Mouse (Mus musculus) lung, embryonic 14.5 days (tissue): ENCODE data around the gene A530032D15Rik. TPM values are rescaled to one million over a fixed set of nuclear protein-coding genes. Genes with fewer than 3 reads are reported as not detected.
"Not testable (repeated sequence)": the region's sequence is repeated elsewhere in the genome, so short reads cannot be mapped to it uniquely, and the experiment has no call there.

Experiments
- ATAC-seq: fragments of 200-750 bp; cut with Nextera tagmentation; 2 replicates; pipeline ENCODE4 v1.8.0; 2017; ENCODE audit warnings: mild to moderate bottlenecking, moderate TSS enrichment, moderate library complexity; ENCODE audit not compliant: insufficient read depth
- DNase-seq: peaks from one replicate; pipeline ENCODE4 v3.0.0-alpha.2; 2015
- H3K27ac ChIP-seq: fragments of 300-500 bp; sonication (generic); 2 replicates; pipeline ENCODE4 v1.5.1; 2014; ENCODE audit warnings: low read depth, mild to moderate bottlenecking, moderate library complexity
- H3K27me3 ChIP-seq: fragments of 300-500 bp; sonication (generic); 2 replicates; pipeline ENCODE4 v1.6.1; 2014; ENCODE audit warnings: low read length, control low read depth; ENCODE audit not compliant: insufficient read depth
- H3K36me3 ChIP-seq: fragments of 300-500 bp; sonication (generic); 2 replicates; pipeline ENCODE4 v1.6.1; 2014; ENCODE audit warnings: control low read depth; ENCODE audit not compliant: insufficient read depth
- H3K4me1 ChIP-seq: fragments of 300-500 bp; sonication (generic); 2 replicates; pipeline ENCODE4 v1.6.1; 2014; ENCODE audit warnings: antibody characterized with exemption, control low read depth; ENCODE audit not compliant: insufficient read depth
- H3K4me2 ChIP-seq: fragments of 300-500 bp; sonication (generic); 2 replicates; pipeline ENCODE4 v1.6.1; 2014; ENCODE audit warnings: mild to moderate bottlenecking
- H3K4me3 ChIP-seq: fragments of 300-500 bp; sonication (generic); 2 replicates; pipeline ENCODE4 v1.5.1; 2014; ENCODE audit warnings: low read depth, low read length
- H3K9ac ChIP-seq: fragments of 300-500 bp; sonication (generic); 2 replicates; pipeline ENCODE4 v1.6.1; 2014
- H3K9me3 ChIP-seq: fragments of 300-500 bp; sonication (generic); 2 replicates; pipeline ENCODE4 v1.6.1; 2016; ENCODE audit warnings: low read depth, low read length, control low read depth
- WGBS: fragments of 180-500 bp; shearing (Covaris S2); extraction: QIAGEN DNeasy Blood & Tissue Kit; methylation state at CpG from one replicate; pipeline ENCODE4 v1.1.7; 2014; 5-methylcytosine and 5-hydroxymethylcytosine counted together
- polyA plus RNA-seq: library from polyadenylated mRNA; unstranded; fragments of >200 nt; fragmentation: Nextera tagmentation; extraction: Ambion mirVana; gene quantifications from 2 replicates; pipeline ENCODE4 v1.2.1, GENCODE M21; 2014

The A530032D15Rik gene
- polyA plus RNA-seq, 1 experiment from 2014 or later = not detected

GRCm38 (mm10) chr1:85110876-85111275, 1.2 kb upstream of the A530032D15Rik start:
- H3K4me3 ChIP-seq, H3K4me2 ChIP-seq, H3K36me3 ChIP-seq, H3K27me3 ChIP-seq, H3K4me1 ChIP-seq, H3K9me3 ChIP-seq, DNase-seq, H3K27ac ChIP-seq, ATAC-seq, H3K9ac ChIP-seq: not testable (repeated sequence)
- 89% methylated on average over 2 of the region's 3 CpGs for WGBS

DNA sequence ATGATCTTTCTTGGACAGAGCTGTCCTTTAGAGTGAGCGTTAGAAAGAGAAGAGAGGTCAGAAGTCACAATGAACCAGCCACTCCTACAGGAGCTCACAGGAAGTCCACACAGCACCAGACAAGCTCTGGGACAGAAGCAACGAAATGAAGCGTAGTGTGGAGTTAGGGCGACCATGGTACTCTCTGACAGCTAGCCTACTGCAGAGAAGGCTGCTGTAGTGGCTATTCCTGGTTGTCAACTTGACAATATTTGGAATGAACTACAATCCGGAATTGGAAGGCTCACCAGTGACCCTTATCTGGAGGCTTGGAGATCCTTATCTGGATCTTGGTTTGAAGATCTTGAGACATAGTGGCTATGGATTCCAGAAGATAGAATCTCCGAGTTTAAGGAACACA, 3.6 kb downstream of the A530032D15Rik start:
- not testable (repeated sequence) for H3K9me3 ChIP-seq, H3K27ac ChIP-seq, H3K27me3 ChIP-seq, H3K4me1 ChIP-seq, DNase-seq, H3K36me3 ChIP-seq, H3K4me3 ChIP-seq, H3K4me2 ChIP-seq, ATAC-seq, H3K9ac ChIP-seq
- 68% methylated on average over 5 of the region's 6 CpGs for WGBS

- not testable (repeated sequence) for H3K4me2 ChIP-seq, H3K9me3 ChIP-seq, H3K4me3 ChIP-seq, H3K27ac ChIP-seq, H3K9ac ChIP-seq, DNase-seq, H3K4me1 ChIP-seq, ATAC-seq, H3K36me3 ChIP-seq, H3K27me3 ChIP-seq
- WGBS = 85% methylated on average over 4 of the region's 4 CpGs
Measured at GRCm38 (mm10) chr1:85105336-85105735, 4.3 kb downstream of the A530032D15Rik start.

DNA sequence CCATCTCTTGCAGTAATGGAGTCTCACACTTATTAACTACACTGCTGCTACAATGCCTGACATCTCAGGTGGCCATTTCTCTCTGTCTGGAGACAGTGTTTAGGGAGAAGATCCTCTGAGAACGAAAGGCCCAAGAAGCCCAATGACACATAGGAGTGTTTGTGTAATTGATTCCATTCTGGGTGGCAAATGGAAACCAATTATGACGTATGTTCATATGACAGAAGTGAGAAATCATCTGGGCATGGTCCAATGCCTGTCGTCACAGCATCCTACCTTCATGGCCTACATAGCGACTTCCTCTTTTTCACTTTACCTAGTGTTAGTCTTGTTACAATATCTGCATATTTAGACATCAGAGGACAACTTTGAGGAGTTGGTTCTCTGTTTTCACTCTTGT, 7.9 kb downstream of the A530032D15Rik start:
- not testable (repeated sequence) for DNase-seq, H3K27ac ChIP-seq, H3K36me3 ChIP-seq, H3K4me2 ChIP-seq, H3K27me3 ChIP-seq, H3K4me1 ChIP-seq, H3K9ac ChIP-seq, H3K9me3 ChIP-seq, ATAC-seq, H3K4me3 ChIP-seq
- 84% methylated on average over 4 of the region's 4 CpGs for WGBS

DNA sequence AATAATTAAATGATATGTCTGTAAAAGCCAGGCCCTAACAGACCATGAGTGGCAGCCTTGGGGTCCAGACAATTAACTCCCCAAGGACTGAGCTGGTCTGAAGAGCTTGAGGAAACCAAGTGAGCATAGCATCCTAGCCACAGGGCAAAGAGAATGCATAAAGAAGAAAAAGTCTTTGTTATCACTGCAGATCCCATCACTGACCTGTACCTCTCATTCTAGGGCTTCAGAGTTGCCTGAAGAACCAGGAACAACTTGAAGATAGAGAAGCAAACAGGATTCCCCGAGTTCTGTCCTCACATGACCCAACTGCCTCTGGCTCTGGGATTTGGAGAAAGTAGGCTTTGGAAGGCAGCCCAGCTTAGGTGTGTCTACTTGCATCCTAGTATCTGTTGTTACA, 9.8 kb downstream of the A530032D15Rik start, which contains the start of gene Gm10553:
Gene Gm10553, plus strand, starts transcription at position 301 of the 400 bp plus-strand sequence.
- H3K4me3 ChIP-seq, H3K9me3 ChIP-seq, H3K27me3 ChIP-seq, H3K4me1 ChIP-seq, H3K9ac ChIP-seq, ATAC-seq, DNase-seq, H3K4me2 ChIP-seq, H3K36me3 ChIP-seq, H3K27ac ChIP-seq: not testable (repeated sequence)
- 46% methylated on average over 1 of the region's 1 CpGs for WGBS

- not testable (repeated sequence) for H3K9ac ChIP-seq, H3K27me3 ChIP-seq, H3K27ac ChIP-seq, H3K36me3 ChIP-seq, H3K4me2 ChIP-seq, H3K4me1 ChIP-seq, ATAC-seq, H3K9me3 ChIP-seq, H3K4me3 ChIP-seq, DNase-seq
- 78% methylated on average over 5 of the region's 7 CpGs for WGBS
Measured at GRCm38 (mm10) chr1:85099081-85099480, 10.6 kb downstream of the A530032D15Rik start.

- DNase-seq, H3K4me2 ChIP-seq, H3K4me3 ChIP-seq, H3K9me3 ChIP-seq, H3K4me1 ChIP-seq, ATAC-seq, H3K27me3 ChIP-seq, H3K9ac ChIP-seq, H3K27ac ChIP-seq, H3K36me3 ChIP-seq: not testable (repeated sequence)
- WGBS = 79% methylated on average over 6 of the region's 7 CpGs
Measured at GRCm38 (mm10) chr1:85093011-85093572, 16.6 kb downstream of the A530032D15Rik start.

- ATAC-seq, H3K27ac ChIP-seq, H3K9me3 ChIP-seq, H3K4me1 ChIP-seq, H3K9ac ChIP-seq, H3K4me2 ChIP-seq, H3K4me3 ChIP-seq, H3K27me3 ChIP-seq, H3K36me3 ChIP-seq, DNase-seq: not testable (repeated sequence)
- 34% methylated on average over 1 of the region's 3 CpGs for WGBS
Measured at GRCm38 (mm10) chr1:85092169-85092568, 17.5 kb downstream of the A530032D15Rik start.

- WGBS = 43% methylated on average over 1 of the region's 1 CpGs
- not testable (repeated sequence) for H3K27me3 ChIP-seq, H3K27ac ChIP-seq, H3K4me2 ChIP-seq, H3K9me3 ChIP-seq, ATAC-seq, H3K9ac ChIP-seq, H3K36me3 ChIP-seq, H3K4me1 ChIP-seq, H3K4me3 ChIP-seq, DNase-seq
Measured at GRCm38 (mm10) chr1:85086211-85086610, 23.4 kb downstream of the A530032D15Rik start.

DNA sequence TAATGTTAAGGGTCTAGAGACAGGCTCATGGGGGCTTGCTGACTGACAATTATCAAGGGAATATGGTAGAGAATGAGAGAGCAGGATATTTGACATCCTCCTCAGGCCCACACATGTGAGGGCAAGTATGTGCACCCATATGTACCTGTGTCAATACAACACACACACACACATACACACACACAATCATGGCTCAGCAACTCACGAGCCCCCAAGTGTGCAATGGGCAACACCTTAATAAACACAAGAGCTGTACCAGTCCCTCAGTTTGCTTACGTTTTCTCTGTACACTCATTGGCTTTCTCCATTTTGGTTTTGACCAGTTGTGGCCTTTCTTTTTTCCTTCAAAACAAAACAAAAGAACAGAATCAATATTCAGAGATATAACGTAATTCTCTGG, 24.9 kb downstream of the A530032D15Rik start:
- H3K27ac ChIP-seq, H3K4me3 ChIP-seq, H3K9me3 ChIP-seq, H3K9ac ChIP-seq, H3K4me2 ChIP-seq, H3K4me1 ChIP-seq, H3K27me3 ChIP-seq, DNase-seq, ATAC-seq, H3K36me3 ChIP-seq: not testable (repeated sequence)
- WGBS = 59% methylated on average over 2 of the region's 3 CpGs

GRCm38 (mm10) chr1:85073099-85073498, 36.6 kb downstream of the A530032D15Rik start:
- DNase-seq, H3K4me2 ChIP-seq, H3K4me1 ChIP-seq, H3K9ac ChIP-seq, H3K9me3 ChIP-seq, H3K27me3 ChIP-seq, H3K36me3 ChIP-seq, H3K27ac ChIP-seq, ATAC-seq, H3K4me3 ChIP-seq: not testable (repeated sequence)
- 67% methylated on average over 3 of the region's 3 CpGs for WGBS
